Mouse (Mus musculus): ENCODE results near the gene Ctbp1. TPM values are rescaled to one million over a fixed set of nuclear protein-coding genes. Genes with fewer than 3 reads are reported as not detected.
A peak's percentile ranks its signal among the peaks of the same experiment; 100 is the strongest.

Gene Ctbp1
- total RNA-seq, 2 experiments from 2014 or later = 214 to 234 TPM

DNA sequence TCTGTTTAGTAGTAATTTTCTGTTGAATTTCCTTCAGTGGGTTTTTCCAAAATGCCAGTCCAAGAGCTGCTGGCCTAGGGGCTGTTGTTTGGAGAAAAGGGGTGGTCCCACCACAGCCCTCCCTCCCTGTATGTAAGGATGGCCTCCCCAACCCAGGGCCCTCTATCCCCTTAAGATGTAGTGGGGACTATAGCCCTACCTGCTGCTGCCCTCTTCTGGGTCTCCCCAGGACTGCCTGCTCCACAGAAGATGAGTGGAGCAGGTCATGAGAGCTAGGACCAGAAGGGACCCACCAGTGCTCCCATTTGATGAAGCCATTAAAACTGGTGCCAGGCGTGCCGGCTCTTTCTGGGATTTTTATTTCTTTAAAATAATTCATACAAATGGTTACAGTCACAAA is 27.4 kb downstream of the Ctbp1 start:
- DNase-seq (ENCODE audit: low spot score in 2 of 2) = no peak

DNA sequence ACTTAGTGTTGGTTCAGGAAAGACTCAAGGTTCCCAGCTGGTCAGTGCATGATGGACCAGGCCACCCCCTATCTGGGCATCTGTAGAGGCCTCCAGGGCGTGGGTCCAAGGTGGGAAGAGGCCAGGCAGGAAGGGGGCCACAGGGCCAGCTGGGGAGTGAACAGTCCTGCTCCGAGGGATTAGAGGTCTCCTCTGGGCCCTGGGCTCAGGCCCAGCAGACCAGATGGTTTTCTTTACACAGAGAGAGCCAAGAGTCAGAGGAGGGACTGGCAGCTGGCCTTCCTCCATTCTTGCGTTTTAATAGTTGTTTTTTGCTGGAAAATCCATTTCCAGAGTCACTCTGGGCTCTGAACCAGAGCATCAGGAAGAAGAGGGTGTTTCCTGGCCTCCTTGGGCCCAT is 29.1 kb downstream of the Ctbp1 start:
- DNase-seq (ENCODE audit: low spot score in 2 of 2) = no peak

DNA sequence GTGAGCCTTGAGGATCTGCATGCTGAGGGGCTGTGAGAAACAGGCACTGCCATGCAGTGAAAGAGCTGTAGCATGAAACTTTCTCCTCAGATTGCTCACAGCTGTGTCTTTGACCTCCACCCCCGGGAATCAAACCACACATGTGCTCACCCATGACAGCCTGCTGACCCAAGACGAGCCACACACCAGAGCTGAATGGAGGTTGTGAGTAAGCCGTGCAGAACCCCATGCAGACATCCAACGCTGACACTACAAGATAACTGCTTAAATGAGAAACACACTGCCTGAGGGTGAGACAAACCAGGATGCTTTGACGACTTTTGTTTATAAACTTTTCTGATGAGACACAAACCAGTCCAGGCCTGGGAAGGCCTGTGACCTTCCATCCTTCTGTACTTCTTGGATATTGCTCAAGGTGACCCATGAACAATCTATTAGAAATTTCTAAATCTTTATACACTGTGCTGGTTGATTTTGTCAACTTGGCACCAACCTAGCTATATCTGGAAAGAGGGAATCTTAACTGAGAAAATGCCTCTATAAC is 30.3 kb downstream of the Ctbp1 start:
- DNase-seq (ENCODE audit: low spot score in 2 of 2) = no peak

DNA sequence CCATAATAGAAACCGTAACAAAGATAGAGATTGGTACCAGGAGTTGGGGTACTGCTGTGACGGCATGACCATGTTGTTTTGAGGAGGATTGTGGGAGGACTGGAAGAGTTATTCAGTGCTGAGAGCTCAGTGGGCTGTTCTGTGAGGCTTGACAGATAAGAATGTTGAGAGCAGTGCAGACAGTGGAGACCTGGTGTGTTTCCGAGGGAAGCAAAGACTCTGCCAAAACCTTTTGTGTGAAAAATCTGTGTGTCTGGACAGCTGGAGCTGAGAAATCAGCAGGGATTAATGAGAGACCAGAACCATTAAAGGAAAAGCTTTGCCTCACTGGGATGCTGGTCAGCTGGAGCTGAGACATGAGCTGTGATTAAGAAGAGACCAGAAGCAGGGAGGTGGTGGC is 34.9 kb downstream of the Ctbp1 start:
- no peak for DNase-seq (ENCODE audit: low spot score in 2 of 2)

DNA sequence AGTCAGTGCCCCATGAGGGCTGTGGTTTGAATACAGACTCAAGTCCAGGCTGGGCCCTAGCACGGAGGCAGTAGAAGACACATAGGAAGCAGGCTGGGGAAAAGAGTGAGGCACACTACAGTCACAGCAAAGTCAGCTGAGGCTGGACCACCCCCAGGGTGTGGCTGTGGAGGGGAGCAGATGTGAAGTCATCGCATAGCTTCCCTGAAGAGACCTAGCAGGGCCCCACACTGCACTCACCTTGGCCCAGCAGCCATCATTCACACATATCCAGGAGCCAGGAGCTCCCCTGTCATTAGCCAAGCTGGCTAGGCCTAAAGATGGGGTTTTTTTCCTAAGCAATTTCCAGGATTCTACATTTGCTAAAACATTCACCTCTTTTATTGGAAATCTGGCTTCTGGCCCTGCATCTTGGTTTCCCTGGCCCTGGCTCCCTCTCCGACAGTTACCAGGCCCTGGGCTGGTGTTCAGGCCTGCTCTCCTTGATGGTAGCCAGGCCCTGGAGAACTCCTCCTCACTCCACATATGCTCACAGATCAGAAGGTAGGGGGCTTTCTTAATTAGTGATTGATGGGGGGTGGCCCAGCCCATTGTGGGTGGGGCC is 35.6 kb downstream of the Ctbp1 start:
- DNase-seq (ENCODE audit: low spot score in 2 of 2) = no peak

DNA sequence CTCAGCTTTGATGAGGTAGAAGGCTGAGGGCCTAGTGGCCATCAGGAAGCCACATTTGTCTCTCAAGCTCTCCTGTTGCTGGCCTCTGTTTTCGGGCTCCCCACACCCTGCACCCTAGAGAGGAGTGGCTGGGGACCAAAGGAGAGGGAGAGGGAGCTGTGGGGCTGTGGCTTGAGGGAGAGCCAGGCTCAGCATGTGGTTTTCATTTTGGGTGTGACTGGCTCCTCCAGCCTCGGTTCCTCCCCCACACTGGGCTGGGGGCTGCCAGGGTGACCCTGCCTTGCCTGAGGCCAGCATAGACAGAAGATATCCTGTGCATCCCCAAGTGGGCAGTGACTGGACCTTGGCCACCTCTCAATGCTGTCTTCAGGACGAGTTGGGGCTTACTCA is 36.5 kb downstream of the Ctbp1 start:
- DNase-seq (ENCODE audit: low spot score in 2 of 2) = no peak

DNA sequence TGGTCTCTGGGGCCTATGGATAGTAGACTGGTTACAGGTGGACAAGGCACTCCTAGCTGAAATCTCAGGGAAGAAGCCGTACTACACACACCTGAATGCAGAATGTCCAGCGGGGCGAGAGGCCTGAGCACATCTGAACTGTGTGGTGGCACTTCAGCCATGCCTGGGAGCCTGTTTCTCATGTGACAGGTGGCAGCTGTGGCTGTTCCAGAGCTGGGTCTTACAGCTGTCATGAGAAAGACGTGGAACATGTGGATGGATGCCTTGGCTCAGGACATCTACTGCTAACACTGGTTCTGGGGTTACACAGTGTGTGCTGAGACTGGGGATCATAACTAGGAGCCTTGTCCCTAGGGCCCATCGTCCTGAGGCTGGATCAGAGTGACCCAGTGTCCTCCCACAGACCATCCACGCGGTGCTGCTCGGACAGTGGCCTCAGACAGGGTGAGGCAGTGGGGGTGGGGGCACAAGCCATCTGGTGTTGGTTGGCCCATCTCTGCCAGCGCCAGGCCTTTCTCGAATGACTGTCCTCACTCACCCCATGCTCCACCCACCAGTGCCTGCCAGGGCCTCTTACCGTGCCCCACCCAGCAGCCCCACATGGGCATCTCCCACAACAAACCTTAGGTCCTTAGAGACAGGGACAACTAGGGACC is 37.1 kb downstream of the Ctbp1 start:
- DNase-seq (ENCODE audit: low spot score in 2 of 2) = no peak

DNA sequence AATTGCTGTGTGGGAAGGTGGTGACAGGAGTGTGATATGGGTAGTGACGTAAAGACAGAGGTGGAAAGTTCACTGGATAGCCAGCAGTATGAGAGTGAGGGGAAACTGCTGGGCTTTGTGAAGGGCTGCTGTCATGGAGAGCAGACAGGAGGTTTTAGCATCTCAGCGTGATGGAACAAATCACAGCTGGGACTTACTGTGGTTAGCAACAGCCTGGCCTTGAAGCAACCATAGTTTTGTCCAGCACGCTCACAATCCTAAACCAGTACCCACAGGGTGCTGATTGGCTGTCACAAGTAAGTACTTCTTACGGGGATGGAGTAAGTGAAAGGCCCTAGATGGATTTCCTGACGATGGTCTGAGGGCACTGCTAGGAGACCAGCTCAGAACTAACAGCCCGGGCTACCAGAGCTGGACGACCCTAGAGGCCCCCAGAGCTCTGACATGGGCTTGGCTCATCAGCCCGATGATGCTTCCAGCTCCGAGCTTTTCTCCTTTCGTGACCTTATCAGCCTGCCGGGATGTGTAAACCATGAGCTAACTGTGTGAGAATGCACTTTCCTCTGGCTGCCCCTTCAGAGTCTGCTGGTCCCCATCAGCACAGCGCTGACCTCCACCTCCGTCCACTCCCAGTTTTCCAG is 40.3 kb downstream of the Ctbp1 start:
- DNase-seq (ENCODE audit: low spot score in 2 of 2) = no peak

DNA sequence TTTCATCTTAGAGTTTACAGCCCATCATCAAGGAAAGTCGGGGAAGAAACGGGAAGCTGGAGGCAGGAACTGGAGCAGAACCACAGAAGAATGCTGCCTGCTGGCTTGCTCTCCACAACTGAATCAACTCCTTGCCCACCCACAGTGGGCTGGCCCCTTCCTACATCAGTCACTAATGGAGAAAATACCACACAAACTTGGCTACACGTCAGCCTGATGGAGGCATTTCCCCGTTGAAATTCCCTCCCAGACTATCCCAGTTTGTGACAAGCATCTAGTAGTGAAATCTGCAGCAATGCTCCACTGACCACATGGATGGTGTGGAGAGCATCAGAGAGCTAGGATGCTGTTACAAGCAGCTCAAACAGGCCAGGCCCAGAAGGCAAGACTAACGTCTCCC is 42.0 kb downstream of the Ctbp1 start:
- no peak for DNase-seq (ENCODE audit: low spot score in 2 of 2)

DNA sequence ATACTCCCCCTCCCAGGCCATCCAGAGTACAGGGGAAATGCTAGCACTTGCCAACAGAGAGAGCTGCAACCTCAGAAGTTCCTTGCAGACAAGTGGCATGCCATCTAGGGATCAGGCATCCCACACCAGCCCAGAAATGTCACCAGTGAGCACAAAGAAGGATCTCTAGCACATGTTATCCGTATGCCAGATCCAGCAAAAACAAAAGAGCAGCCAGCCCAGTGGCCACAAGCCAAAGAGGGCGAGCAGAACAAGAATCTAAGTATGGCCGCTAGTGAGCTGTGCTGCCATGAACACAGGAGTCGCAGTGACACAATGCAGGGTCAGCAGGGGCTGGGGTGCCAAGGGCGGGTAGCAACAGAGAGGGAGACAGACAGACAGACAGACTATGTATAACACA is 44.5 kb downstream of the Ctbp1 start:
- no peak for DNase-seq (ENCODE audit: low spot score in 2 of 2)

DNA sequence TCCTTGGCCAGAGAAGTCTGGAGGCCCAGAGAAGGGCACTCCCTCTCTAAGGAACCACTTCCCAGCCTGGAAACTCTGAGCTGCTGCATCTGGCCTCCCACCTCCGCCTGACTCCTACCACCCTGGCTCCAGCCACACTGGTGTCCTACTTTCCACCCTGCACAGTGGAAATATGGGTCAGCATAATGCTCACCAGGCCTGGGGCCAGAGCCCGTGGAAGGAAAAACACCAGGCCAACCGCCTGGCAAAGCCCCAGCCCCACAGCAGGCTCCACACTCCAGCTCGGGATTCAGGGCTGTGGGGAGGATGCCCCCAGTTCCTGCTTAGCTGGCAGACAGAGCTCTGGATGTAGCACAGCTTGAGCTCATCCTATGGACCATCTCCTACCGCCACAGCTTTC is 46.4 kb downstream of the Ctbp1 start:
- DNase-seq (ENCODE audit: low spot score in 2 of 2) = peak in 1 of 2 experiments; percentile 15

DNA sequence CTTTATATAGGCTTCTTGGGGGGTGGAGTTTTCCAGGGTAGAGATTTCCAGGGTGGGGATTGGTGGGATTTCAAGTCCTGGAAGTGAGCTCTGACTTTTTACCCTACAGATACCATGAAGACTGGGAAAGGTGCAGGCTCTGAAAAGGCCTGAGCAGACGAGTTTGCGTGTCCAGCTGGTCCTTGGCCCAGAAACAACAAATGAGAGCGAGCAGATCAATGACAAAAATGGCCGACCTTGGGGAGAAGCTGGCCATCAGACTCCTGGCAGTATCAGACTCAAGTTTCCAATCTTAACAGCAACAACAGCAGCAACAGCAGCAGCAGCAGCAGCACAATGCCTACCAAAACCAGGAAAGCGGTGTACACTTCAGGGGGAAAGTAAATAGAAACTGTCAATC is 49.1 kb downstream of the Ctbp1 start:
- DNase-seq (ENCODE audit: low spot score in 2 of 2) = no peak

DNA sequence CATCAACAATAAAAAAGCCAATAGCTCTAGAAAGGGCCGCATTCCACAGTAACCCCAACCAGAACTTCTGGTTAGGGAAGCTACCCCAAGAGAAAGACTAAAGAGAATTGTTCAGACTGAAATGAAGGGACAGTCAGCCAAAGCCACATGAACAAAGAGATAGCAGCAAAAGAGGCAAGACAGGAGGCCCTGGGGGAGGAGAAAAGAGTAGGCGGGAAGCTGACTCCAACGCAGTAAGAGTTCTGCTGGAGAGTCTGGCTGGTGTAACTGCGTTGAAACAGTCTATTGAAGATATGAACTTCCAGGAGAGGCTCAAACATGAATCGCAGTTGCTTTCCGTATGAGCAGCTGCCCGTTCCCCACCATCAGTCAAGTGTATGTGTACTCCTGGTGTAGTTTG is 50.3 kb downstream of the Ctbp1 start:
- no peak for DNase-seq (ENCODE audit: low spot score in 2 of 2)

DNA sequence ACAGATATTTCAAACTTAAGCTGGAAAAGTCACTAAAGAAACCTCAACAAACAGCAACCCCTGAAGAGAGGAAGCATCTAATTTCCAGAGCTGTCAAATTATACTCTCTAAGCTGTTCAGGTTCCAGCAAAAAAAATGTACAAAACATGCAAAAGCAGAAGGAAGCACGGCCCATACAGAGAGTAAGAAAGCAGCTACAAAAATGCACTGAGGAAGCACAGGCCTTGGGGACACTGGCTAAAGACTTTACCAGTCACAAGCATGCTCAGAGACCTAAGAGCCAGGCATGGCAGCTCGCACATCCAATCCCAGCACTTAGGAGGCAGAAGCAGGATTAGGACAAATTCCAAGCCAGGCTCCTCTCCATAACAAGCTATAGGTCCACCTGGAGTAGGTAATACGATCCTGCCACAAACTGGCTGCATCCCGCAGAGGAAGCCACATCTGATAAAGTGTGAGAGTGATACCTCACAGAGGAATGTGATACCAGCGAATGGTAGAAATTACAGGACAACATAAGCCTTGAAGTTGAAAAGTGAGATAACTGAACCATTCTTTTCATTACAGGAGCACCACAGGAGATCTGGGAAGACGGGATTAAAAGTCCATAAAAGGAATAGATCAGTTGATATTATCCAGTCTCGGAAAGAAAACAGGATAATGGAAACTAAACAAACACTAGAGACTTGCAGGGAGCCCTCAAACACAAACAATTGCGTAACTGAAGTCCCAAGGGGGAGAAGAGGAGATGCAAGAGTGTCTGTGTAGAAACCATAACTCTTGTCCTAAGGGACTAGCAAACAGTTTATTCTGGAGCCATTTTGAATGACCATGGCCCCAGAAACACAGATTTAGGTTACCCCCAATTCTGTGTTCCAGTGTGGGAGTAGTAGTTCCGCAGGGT is 51.7 kb downstream of the Ctbp1 start:
- DNase-seq (ENCODE audit: low spot score in 2 of 2) = no peak

DNA sequence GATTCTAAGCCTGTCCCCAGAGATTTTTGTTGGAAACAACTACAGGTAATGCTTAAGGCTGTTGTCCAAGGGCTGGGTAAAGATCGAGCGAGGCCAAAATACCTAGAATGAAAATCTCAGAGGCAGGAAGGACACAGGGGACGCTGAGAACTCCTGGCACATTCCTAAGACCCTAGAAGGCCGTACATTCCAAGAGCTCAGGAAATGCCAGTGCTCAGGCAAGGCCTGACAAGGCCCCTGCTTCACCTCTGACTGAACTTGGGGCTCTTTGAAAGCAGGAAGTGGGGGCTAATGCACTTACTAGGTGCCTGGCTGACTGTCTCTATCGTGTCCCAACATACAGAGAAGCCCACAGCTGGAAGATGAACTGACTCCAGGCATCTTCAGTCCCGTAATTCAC is 52.4 kb downstream of the Ctbp1 start:
- DNase-seq (ENCODE audit: low spot score in 2 of 2) = no peak

DNA sequence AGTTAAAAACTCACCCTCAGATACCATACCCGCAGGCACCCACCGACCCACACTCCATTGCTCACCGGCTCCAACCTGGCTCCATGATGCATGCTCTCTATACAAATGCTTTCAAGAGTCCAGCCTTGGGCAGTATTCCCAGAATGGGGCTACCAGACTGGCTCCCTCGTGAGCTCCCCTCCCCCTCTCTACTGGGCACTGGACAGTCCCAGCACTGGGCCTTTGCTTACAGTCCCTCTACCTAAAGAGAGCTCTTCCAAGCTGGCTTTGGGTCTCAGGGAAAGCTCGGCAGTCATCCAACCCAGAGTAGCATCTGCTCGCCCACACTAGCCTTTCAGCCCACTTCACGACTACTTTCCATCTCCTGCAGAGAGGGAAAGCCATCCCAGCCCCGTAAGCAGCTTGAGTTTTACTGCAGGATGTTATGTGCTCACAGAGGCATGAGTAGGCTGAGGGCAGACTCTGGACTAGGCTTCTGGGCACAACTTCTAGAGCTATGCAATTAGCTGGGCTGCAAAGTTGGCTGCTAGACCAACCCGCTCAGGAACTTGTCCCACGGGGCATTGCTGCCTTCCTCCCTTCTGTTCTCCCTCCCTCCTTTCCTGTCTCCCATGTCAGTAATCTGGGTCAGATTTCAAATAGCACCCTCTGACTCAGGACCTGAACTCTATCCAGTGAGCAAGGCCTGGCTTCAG is 54.3 kb downstream of the Ctbp1 start:
- peak in 1 of 2 experiments; percentile 13 for DNase-seq (ENCODE audit: low spot score in 2 of 2)

DNA sequence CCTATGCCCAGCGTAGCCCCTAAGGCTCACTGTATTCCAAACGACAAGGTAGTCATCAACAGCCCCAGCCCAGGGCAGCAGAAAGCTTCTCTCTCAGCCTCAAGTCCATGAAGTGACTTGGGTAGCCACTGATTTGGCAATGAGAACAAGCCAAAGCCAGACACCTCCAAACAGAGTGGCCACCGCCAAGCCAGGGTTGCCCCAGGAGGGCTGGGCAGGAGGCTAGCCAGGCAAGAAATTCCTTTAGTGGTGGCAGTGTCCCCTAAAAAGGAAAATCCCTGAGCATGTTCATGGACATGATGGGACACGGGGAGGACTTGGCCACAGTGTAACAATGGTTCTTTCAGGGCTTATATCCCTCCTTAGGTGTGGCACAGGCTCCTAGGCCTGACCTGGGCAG is 55.0 kb downstream of the Ctbp1 start:
- DNase-seq (ENCODE audit: low spot score in 2 of 2) = no peak

DNA sequence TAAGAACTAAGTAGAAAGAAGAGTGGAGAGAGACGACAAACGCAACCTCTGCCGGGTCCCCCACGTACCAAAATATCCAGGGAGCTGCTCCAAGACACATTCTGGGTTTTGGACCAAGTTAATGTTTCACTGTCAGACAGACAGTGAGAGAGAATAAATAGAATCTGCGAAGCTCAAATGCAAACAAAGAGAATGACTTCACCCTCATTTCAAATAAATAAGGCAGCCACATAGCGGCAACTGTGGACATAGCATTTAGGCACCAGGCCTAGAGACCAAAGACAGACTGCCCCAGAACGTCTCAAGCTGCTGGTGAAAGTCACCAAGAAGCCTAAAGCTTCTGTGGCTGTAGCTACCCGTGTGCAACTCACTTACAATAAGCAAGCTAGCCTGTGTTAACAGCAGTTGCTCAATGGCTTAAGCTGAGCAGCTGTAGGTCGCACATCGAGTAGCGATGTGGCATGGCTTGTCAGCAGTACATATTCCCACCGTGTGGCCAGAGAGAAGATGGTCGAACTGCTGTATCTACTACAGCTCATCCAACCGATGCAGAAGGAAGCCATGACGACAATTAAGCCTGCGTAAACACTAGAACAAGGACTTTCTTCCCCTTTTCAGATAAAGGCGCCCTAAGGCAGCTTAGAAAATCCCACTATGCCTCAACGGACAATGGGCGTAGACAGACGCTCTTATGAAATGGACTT is 55.9 kb downstream of the Ctbp1 start:
- no peak for DNase-seq (ENCODE audit: low spot score in 2 of 2)

DNA sequence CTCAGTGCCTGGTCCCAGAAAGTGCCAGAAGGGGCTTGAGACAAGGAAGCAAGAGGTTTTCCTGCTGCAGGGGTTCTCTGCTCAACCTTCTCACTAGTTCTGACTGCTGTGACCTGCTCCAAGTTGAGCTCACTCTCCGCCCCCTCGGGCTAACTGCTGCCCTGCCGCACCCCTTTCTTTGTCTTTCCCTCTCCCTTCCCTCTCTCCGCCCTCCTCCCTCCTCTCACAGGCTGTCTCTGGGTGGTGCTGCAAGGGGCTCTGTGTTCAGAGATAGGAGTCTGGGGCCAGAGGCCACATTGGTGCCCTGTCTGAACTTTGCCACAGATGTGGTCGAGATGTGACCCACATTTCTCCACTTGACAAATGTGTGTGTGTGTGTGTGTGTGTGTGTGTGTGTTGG is 56.7 kb downstream of the Ctbp1 start, which contains the start of gene Spon2:
Gene Spon2 (minus strand): TSS at position 375 of the 400 bp plus-strand sequence.
- DNase-seq (ENCODE audit: low spot score in 2 of 2) = no peak

DNA sequence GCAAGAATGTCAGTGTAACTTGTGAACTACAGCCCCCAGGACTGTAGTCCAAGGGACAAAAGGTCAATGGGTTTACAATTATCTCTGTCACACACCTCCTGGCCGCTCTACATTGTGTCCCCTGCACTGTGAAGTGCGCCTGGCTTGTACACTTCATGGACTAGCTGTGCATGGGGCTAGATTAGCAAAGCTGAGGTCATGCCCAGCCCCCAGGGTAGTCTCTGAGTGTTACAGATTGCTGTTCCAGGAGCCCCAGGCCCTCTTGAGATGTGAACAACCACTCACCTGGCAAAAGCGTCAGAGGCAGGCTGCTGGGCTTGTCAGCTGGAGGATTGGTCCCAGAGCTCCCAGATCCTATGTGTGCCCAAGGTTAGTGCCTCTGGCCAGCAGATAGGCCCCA is 57.1 kb downstream of the Ctbp1 start:
- no peak for DNase-seq (ENCODE audit: low spot score in 2 of 2)

All from adrenal gland, adult 18-20 months (tissue).